Mouse (Mus musculus): ENCODE measurements around the gene Elk1.

DNA sequence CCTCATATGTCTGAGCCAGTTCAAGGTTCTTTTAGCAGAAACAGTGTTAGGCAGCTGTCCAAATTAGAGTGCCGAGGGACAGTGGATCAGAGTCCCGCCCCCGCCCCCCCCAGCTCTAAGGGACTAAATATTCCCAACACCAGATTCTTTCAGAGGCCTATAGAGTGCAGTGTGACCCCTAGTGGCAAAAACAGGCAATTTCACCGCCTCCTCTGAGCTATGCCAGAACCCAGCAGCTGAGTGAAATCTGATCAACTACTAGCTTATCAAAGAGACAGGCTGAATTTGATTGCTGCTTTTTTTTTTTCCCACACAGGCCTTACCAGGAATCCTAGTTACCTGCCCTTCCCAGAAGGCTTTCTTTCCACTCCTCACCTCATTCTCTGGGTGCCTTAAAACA, 4.4 kb downstream of the Elk1 start:
- TF ChIP-seq CTCF (IDR thresholded peaks at IDR 0.05; ENCODE audit: low read depth), result peak; percentile 49
- TF ChIP-seq EP300 (IDR thresholded peaks at IDR 0.05; ENCODE audit: low read depth), result no peak

Data from heart, postnatal 0 days (tissue).